Mouse (Mus musculus): ENCODE results near the gene Lyrm4. TPM values are rescaled to one million over a fixed set of nuclear protein-coding genes. Genes with fewer than 3 reads are reported as not detected.
A peak's percentile ranks its signal among the peaks of the same experiment; 100 is the strongest.

Lyrm4 gene
- polyA plus RNA-seq, 1 experiment = 2.6 TPM

GRCm38 (mm10) chr13:35976912-35977311, 140.4 kb downstream of the Lyrm4 start:
- Histone ChIP-seq H3K36me3 (ENCODE audit: control insufficient read depth, insufficient read depth, low read length) (peaks cover 5% of the 10 kb centered on the region; the same call in 1 of the 2 replicates), H3K27ac (ENCODE audit: insufficient read depth, low read depth, low read length) (no peak overlapping the region), H3K4me3 (ENCODE audit: low read depth, low read length) (no peak overlapping the region), H3K27me3 (ENCODE audit: control insufficient read depth, insufficient read depth, low read length) (no peaks in the 10 kb centered on the region), H3K4me1 (ENCODE audit: control insufficient read depth, insufficient read depth, insufficient read length, low read length) (no peaks in the 10 kb centered on the region)
- no peak for TF ChIP-seq POLR2A (IDR thresholded peaks at IDR 0.05; ENCODE audit: low read depth, low read length)
- no peak for TF ChIP-seq CTCF (IDR thresholded peaks at IDR 0.05; ENCODE audit: extremely low read depth, insufficient read length, insufficient replicate concordance, low read depth, low read length)
- 93% methylated on average over 7 of the region's 7 CpGs for WGBS

- no peak overlapping the region for H3K27ac ChIP-seq (ENCODE audit: insufficient read depth, low read depth, low read length)
- no peaks in the 10 kb centered on the region for H3K36me3 ChIP-seq (ENCODE audit: control insufficient read depth, insufficient read depth, low read length)
These were observed 147.5 kb downstream of the Lyrm4 start for GRCm38 (mm10) chr13:35969829-35970228.

GRCm38 (mm10) chr13:35969431-35969721, 147.9 kb downstream of the Lyrm4 start:
- H3K36me3 ChIP-seq (ENCODE audit: control insufficient read depth, insufficient read depth, low read length) = no peaks in the 10 kb centered on the region
- no peak overlapping the region for H3K27ac ChIP-seq (ENCODE audit: insufficient read depth, low read depth, low read length)
- H3K4me1 ChIP-seq (ENCODE audit: control insufficient read depth, insufficient read depth, insufficient read length, low read length) = peaks cover 9% of the 10 kb centered on the region
- H3K4me3 ChIP-seq (ENCODE audit: low read depth, low read length) = peak overlapping the region; percentile 66
- TF ChIP-seq CTCF (IDR thresholded peaks at IDR 0.05; ENCODE audit: extremely low read depth, insufficient read length, insufficient replicate concordance, low read depth, low read length) (no peak), POLR2A (IDR thresholded peaks at IDR 0.05; ENCODE audit: low read depth, low read length) (no peak)
- peaks cover 33% of the 10 kb centered on the region for H3K27me3 ChIP-seq (ENCODE audit: control insufficient read depth, insufficient read depth, low read length)
- 2% methylated on average over 18 of the region's 18 CpGs for WGBS

More at GRCm38 (mm10) chr13:35969829-35970228, 147.5 kb downstream of the Lyrm4 start:
- Histone ChIP-seq H3K27me3 (ENCODE audit: control insufficient read depth, insufficient read depth, low read length) (peaks cover 33% of the 10 kb centered on the region), H3K4me1 (ENCODE audit: control insufficient read depth, insufficient read depth, insufficient read length, low read length) (peaks cover 9% of the 10 kb centered on the region), H3K4me3 (ENCODE audit: low read depth, low read length) (no peak overlapping the region)
- no peak for TF ChIP-seq POLR2A (IDR thresholded peaks at IDR 0.05; ENCODE audit: low read depth, low read length)
- TF ChIP-seq CTCF (IDR thresholded peaks at IDR 0.05; ENCODE audit: extremely low read depth, insufficient read length, insufficient replicate concordance, low read depth, low read length) = no peak
- WGBS = 52% methylated on average over 9 of the region's 9 CpGs

- under 1% methylated on average over 57 of the region's 57 CpGs for WGBS
- H3K27ac ChIP-seq (ENCODE audit: insufficient read depth, low read depth, low read length) = no peak overlapping the region
- no peaks in the 10 kb centered on the region for H3K36me3 ChIP-seq (ENCODE audit: control insufficient read depth, insufficient read depth, low read length)
- TF ChIP-seq CTCF (IDR thresholded peaks at IDR 0.05; ENCODE audit: extremely low read depth, insufficient read length, insufficient replicate concordance, low read depth, low read length) (no peak), POLR2A (IDR thresholded peaks at IDR 0.05; ENCODE audit: low read depth, low read length) (no peak)
- H3K27me3 ChIP-seq (ENCODE audit: control insufficient read depth, insufficient read depth, low read length) = peaks cover 33% of the 10 kb centered on the region
- H3K4me3 ChIP-seq (ENCODE audit: low read depth, low read length) = peak overlapping the region; percentile 66
- peaks cover 9% of the 10 kb centered on the region for H3K4me1 ChIP-seq (ENCODE audit: control insufficient read depth, insufficient read depth, insufficient read length, low read length)
These were observed 148.5 kb downstream of the Lyrm4 start for GRCm38 (mm10) chr13:35968719-35969430.

GRCm38 (mm10) chr13:35968131-35968718, 149.1 kb downstream of the Lyrm4 start:
- WGBS = under 1% methylated on average over 38 of the region's 38 CpGs
- H3K27me3 ChIP-seq (ENCODE audit: control insufficient read depth, insufficient read depth, low read length) = peaks cover 33% of the 10 kb centered on the region
- H3K27ac ChIP-seq (ENCODE audit: insufficient read depth, low read depth, low read length) = no peak overlapping the region
- peaks cover 9% of the 10 kb centered on the region for H3K4me1 ChIP-seq (ENCODE audit: control insufficient read depth, insufficient read depth, insufficient read length, low read length)
- H3K4me3 ChIP-seq (ENCODE audit: low read depth, low read length) = peak overlapping the region; percentile 66
- TF ChIP-seq CTCF (IDR thresholded peaks at IDR 0.05; ENCODE audit: extremely low read depth, insufficient read length, insufficient replicate concordance, low read depth, low read length) = no peak
- no peak for TF ChIP-seq POLR2A (IDR thresholded peaks at IDR 0.05; ENCODE audit: low read depth, low read length)
- H3K36me3 ChIP-seq (ENCODE audit: control insufficient read depth, insufficient read depth, low read length) = no peaks in the 10 kb centered on the region

- H3K27me3 ChIP-seq (ENCODE audit: control insufficient read depth, insufficient read depth, low read length) = peaks cover 33% of the 10 kb centered on the region
- 29% methylated on average over 15 of the region's 15 CpGs for WGBS
These were observed 149.6 kb downstream of the Lyrm4 start for GRCm38 (mm10) chr13:35967690-35968089.

GRCm38 (mm10) chr13:35963583-35963982, 153.7 kb downstream of the Lyrm4 start:
- 87% methylated on average over 4 of the region's 4 CpGs for WGBS
- Histone ChIP-seq H3K27ac (ENCODE audit: insufficient read depth, low read depth, low read length) (no peak overlapping the region), H3K4me3 (ENCODE audit: low read depth, low read length) (no peak overlapping the region), H3K27me3 (ENCODE audit: control insufficient read depth, insufficient read depth, low read length) (peaks cover 17% of the 10 kb centered on the region), H3K4me1 (ENCODE audit: control insufficient read depth, insufficient read depth, insufficient read length, low read length) (peaks cover 3% of the 10 kb centered on the region), H3K36me3 (ENCODE audit: control insufficient read depth, insufficient read depth, low read length) (no peaks in the 10 kb centered on the region)
- TF ChIP-seq POLR2A (IDR thresholded peaks at IDR 0.05; ENCODE audit: low read depth, low read length) = no peak

More at GRCm38 (mm10) chr13:35967690-35968089, 149.6 kb downstream of the Lyrm4 start:
- TF ChIP-seq POLR2A (IDR thresholded peaks at IDR 0.05; ENCODE audit: low read depth, low read length) (no peak), CTCF (IDR thresholded peaks at IDR 0.05; ENCODE audit: extremely low read depth, insufficient read length, insufficient replicate concordance, low read depth, low read length) (no peak)
- no peaks in the 10 kb centered on the region for H3K36me3 ChIP-seq (ENCODE audit: control insufficient read depth, insufficient read depth, low read length)
- H3K27ac ChIP-seq (ENCODE audit: insufficient read depth, low read depth, low read length) = no peak overlapping the region
- peak overlapping the region; percentile 66; the same call in 1 of the 2 replicates for H3K4me3 ChIP-seq (ENCODE audit: low read depth, low read length)
- peaks cover 9% of the 10 kb centered on the region for H3K4me1 ChIP-seq (ENCODE audit: control insufficient read depth, insufficient read depth, insufficient read length, low read length)
